Mouse (Mus musculus): ENCODE data around the gene Maml2. TPM values are rescaled to one million over a fixed set of nuclear protein-coding genes. Genes with fewer than 3 reads are reported as not detected.

The Maml2 gene
- polyA plus RNA-seq (2015; fragmentation: Nextera tagmentation; extraction: Ambion mirVana): 11.5 and 11.6 TPM in 2 replicates

DNA sequence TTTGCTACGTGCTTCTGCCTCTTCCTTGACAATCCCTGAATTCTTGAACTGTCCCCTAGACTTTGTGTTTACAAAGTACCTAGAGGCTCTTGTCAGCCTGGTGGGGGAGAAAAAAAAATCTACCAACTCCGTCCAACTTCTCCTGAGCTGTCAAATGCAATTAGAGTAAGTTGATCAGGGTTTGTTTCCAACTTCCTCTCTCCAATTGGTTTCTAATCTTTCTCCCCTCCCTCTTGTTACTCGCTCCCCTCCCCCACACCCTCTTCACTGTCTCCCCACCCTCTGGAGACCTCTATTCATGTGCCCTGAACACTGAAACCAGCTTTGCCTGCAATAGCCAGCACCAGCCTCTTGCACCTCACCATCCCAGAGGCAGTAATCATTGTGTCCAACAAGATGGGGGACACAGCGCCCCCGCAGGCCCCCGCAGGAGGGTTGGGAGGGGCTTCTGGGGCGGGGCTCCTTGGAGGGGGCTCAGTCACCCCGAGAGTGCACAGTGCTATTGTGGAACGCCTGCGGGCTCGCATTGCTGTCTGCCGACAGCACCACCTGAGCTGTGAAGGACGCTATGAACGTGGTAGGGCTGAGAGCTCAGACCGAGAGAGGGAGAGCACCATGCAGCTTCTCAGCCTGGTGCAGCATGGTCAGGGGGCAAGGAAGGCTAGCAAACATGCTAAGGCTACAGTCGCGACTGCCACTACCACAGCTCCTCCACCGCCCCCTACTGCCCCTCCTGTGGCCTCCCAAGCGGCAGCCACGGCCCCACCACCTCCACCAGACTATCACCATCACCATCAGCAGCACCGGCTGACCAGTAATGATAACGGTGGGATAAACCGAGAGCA, at the start of gene Maml2:
TSS of gene Maml2 (plus strand) at position 290 of the 845 bp plus-strand sequence.

DNA sequence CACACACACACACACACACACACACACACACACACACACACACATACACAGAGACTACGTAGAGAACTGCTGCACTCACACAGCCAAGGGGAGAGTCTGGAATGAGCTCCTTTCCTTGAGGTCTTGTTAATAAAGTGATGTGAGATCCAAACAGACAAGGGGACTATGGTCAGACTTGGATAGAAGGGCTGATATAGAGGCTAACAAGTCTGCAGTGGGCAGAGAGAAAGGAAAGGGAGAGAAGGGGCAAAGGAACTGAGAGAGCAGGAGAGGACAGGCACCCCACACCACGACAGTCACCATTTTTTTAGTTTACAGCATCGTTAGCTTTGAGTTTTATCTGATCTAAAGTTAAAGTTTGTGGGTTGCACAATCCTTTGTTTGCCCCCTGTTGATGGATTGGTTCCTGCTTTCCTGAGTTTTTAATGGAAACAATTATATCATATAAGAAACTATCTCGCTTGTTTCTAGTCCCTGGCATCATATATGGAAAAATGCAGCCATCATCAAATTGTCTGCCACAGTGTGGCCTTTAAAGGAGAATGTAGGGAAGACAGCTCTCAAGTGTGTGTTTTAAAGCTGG, 149.0 kb downstream of the Maml2 start, which contains the start of gene Gm17571:
TSS of gene Gm17571 (minus strand) at position 51 of the 583 bp plus-strand sequence.

DNA sequence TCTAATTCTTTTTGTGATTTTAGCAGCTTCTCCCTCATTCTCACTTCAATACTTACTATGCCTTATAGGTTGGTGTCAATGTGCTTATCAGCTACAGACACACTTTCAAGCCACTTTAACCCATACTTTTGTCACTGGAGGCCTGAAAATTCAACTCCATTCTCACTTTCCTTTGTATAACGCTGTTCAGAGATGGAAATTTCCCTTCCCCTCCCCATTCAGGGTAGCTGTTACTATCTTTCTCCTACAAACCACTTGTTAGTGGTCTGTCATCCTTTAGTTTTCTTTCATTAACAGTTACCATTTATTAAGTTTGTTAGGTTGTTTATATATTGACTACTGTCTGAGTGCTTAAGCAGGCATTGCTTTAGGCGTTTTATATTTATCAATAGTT, 450.6 kb downstream of the Maml2 start, which contains the start of gene Mtmr2:
TSS of gene Mtmr2 (plus strand) at position 7 of the 394 bp plus-strand sequence.

Small RNAs within 50 kb of the gene (microRNA-seq; reads per million reads assigned to microRNA genes)
- not detected for gene Gm22643

Other genes starting within 250 kb of the Maml2 start
- 6.0 and 7.3 TPM in 2 replicates for gene Jrkl, start 52.1 kb upstream of the Maml2 start, polyA plus RNA-seq (2015; fragmentation: Nextera tagmentation; extraction: Ambion mirVana)
- gene Ccdc82, start 51.0 kb upstream of the Maml2 start, polyA plus RNA-seq (2015; fragmentation: Nextera tagmentation; extraction: Ambion mirVana): 9.4 and 12.5 TPM in 2 replicates
- gene Gm17571, start 148.8 kb downstream of the Maml2 start, polyA plus RNA-seq (2015; fragmentation: Nextera tagmentation; extraction: Ambion mirVana): not detected in 2 replicates